ENCODE assay signal across 16 mouse cellular contexts in the genomic region with DNA sequence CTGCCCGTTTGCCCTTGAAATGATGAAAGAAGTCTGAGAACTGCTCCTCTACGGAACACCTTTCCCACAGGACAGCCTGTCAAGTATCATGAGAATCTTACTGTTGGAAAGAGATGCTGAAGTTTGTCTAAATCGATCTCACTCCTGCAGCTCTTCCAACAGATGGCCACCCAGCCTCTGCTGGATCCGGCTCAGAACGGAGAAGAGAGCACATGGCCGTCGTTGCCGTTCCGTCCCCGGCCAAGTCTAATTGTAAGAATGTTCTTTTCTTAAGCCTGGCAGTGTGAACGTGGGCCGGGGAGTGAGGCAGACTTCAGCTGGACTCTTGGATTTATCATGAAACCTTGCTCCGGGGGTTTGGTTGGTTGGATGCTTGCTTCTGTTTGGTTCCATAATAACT.
A peak's percentile ranks its signal among the peaks of the same experiment; 100 is the strongest.
DNase-seq lines count a peak whose midpoint lies in the region; ATAC-seq and TF ChIP-seq lines count a peak whose summit lies in the region.
"Had no signal": no experiment of that assay in that cellular context is flagged by ENCODE, and none has a peak within 500 bp of the region (broad histone marks: within the 10 kb centered on the region; RNA-seq: fewer than 3 reads in every experiment).

No protein-coding gene starts in this region.

- no peaks in the 10 kb centered on the region for H3K27me3 ChIP-seq in kidney, embryonic 16.5 days (ENCODE audit: insufficient read depth, low read length)
- H3K27me3 ChIP-seq: embryonic facial prominence, embryonic 13.5 days; forebrain, embryonic 13.5 days; heart, embryonic 15.5 days; liver, embryonic 13.5 days had no signal

- no peak overlapping the region for H3K4me2 ChIP-seq in kidney, embryonic 16.5 days (replicated peaks; ENCODE audit: low read depth, low read length)
- H3K4me2 ChIP-seq: embryonic facial prominence, embryonic 13.5 days; forebrain, embryonic 13.5 days; heart, embryonic 15.5 days; liver, embryonic 13.5 days had no signal

- TF ChIP-seq POLR2A in brain, embryonic 14.5 days (IDR thresholded peaks at IDR 0.05; ENCODE audit: borderline replicate concordance, extremely low read depth, insufficient read depth, insufficient read length, poor library complexity, severe bottlenecking) = no peak

- intact Hi-C loops in left cerebral cortex, postnatal 36 days (cut with DNase I) = no loop called here

- no peak for ATAC-seq in kidney, embryonic 16.5 days (ENCODE audit: low FRiP score, low TSS enrichment)
- ATAC-seq: forebrain, embryonic 13.5 days had no signal

- H3K9me3 ChIP-seq in kidney, embryonic 16.5 days (ENCODE audit: low read length) = no peaks in the 10 kb centered on the region
- H3K9me3 ChIP-seq: embryonic facial prominence, embryonic 13.5 days; forebrain, embryonic 13.5 days; heart, embryonic 15.5 days; liver, embryonic 13.5 days had no signal

- no peak overlapping the region for H3K4me3 ChIP-seq in kidney, embryonic 16.5 days (ENCODE audit: low read length)
- H3K4me3 ChIP-seq: embryonic facial prominence, embryonic 13.5 days; forebrain, embryonic 13.5 days; heart, embryonic 15.5 days; liver, embryonic 13.5 days had no signal

- DNase-seq in brain, adult 2 months (ENCODE audit: low read depth, low spot score) = peak; percentile 74
- peak; percentile 27 for DNase-seq in brain, embryonic 14.5 days (ENCODE audit: low read depth)
- peak; percentile 28 to 34 for DNase-seq in layer of hippocampus, postnatal 10 days (ENCODE audit: low spot score in 2 of 2)
- peak; percentile 62 to 78 for DNase-seq in left cerebral cortex, postnatal 36 days (ENCODE audit: low spot score in 2 of 2)
- no peak for DNase-seq in B cell, adult 2 months
- no peak for DNase-seq in kidney, postnatal 25 days
- DNase-seq: adrenal gland, postnatal 25 days; cerebellum, adult 18-20 months; kidney, postnatal 36 days; liver, embryonic 13.5 days; spleen, adult 18-20 months had no signal

- H3K36me3 ChIP-seq in kidney, embryonic 16.5 days (ENCODE audit: insufficient read depth, low read length) = no peaks in the 10 kb centered on the region
- H3K36me3 ChIP-seq: embryonic facial prominence, embryonic 13.5 days; heart, embryonic 15.5 days; liver, embryonic 13.5 days had no signal

- H3K27ac ChIP-seq in kidney, embryonic 16.5 days (ENCODE audit: low read length) = no peak overlapping the region
- H3K27ac ChIP-seq: embryonic facial prominence, embryonic 13.5 days; forebrain, embryonic 13.5 days; heart, embryonic 15.5 days; liver, embryonic 13.5 days; macrophage had no signal

- H3K4me1 ChIP-seq in kidney, embryonic 16.5 days (ENCODE audit: insufficient read depth, low read length) = no peaks in the 10 kb centered on the region
- H3K4me1 ChIP-seq: embryonic facial prominence, embryonic 13.5 days; forebrain, embryonic 13.5 days; heart, embryonic 15.5 days; liver, embryonic 13.5 days had no signal

- WGBS in kidney, embryonic 16.5 days = 92% methylated on average over 13 of the region's 13 CpGs

- TF ChIP-seq CTCF in brain, embryonic 14.5 days (IDR thresholded peaks at IDR 0.05; ENCODE audit: borderline replicate concordance, extremely low read depth, insufficient read depth, insufficient read length) = no peak

- no peak overlapping the region for H3K9ac ChIP-seq in kidney, embryonic 16.5 days (replicated peaks; ENCODE audit: low read length)
- H3K9ac ChIP-seq: embryonic facial prominence, embryonic 13.5 days; forebrain, embryonic 13.5 days; heart, embryonic 15.5 days; liver, embryonic 13.5 days had no signal

Comparison
In these comparisons a context has a peak if more than half of its experiments do, and no peak if none do; other contexts are left out.
1. DNase-seq: peak in brain, adult 2 months (single experiment), brain, embryonic 14.5 days (single experiment), layer of hippocampus, postnatal 10 days (2 of 2) and left cerebral cortex, postnatal 36 days (2 of 2); none in B cell, adult 2 months (0 of 2) and kidney, postnatal 25 days (0 of 2).